Mouse (Mus musculus): ENCODE data around the gene Eda. TPM values are rescaled to one million over a fixed set of nuclear protein-coding genes. Genes with fewer than 3 reads are reported as not detected.
"Not testable (repeated sequence)": the region's sequence is repeated elsewhere in the genome, so short reads cannot be mapped to it uniquely, and the experiment has no call there.

The Eda gene
- polyA plus RNA-seq, 2 experiments: 0.52 to 0.75 TPM

DNA sequence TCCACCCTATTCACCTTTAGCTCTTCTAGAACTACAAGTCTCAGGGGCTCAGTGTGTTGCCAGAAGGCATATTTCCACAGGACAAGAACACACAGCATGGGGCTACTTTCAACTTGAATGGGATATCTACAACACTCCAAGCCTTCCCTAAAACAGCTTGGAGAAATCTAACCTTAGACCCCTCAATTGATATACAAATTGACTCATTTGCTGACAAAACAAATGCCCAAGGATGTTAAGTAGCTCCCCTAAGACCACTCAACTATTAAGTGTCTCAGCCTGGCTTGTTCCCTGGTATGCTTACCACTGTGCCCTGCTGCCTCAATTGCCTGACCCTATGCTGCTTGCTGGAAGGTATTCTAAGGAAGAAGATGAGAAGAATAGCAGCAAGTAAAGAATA, 425.5 kb downstream of the Eda start:
- no peaks in the 10 kb centered on the region for H3K36me3 ChIP-seq (replicated peaks; ENCODE audit: control insufficient read depth, insufficient read depth, low read depth)
- ATAC-seq (ENCODE audit: insufficient read depth) (no peak), DNase-seq (ENCODE audit: low read depth in 3 of 3, low spot score in 3 of 3) (no peak)
- H3K4me2 ChIP-seq (ENCODE audit: low read depth): no peak overlapping the region
- no peaks in the 10 kb centered on the region for H3K9me3 ChIP-seq (ENCODE audit: control insufficient read depth, low read length)
- TF ChIP-seq CTCF (IDR thresholded peaks at IDR 0.05; ENCODE audit: low read depth) (no peak), EP300 (IDR thresholded peaks at IDR 0.05; ENCODE audit: low read depth) (no peak)
- H3K9ac ChIP-seq (replicated peaks): no peak overlapping the region
- no peaks in the 10 kb centered on the region for H3K27me3 ChIP-seq (ENCODE audit: control insufficient read depth, insufficient read depth, low read length)
- H3K4me3 ChIP-seq (ENCODE audit: insufficient read depth in 1 of 2, low read depth in 2 of 2, low read length in 2 of 2): no peak overlapping the region
- no peak overlapping the region for H3K27ac ChIP-seq
- H3K4me1 ChIP-seq (replicated peaks; ENCODE audit: control insufficient read depth in 2 of 2, insufficient read depth in 2 of 2, low read length in 1 of 2): no peaks in the 10 kb centered on the region

DNA sequence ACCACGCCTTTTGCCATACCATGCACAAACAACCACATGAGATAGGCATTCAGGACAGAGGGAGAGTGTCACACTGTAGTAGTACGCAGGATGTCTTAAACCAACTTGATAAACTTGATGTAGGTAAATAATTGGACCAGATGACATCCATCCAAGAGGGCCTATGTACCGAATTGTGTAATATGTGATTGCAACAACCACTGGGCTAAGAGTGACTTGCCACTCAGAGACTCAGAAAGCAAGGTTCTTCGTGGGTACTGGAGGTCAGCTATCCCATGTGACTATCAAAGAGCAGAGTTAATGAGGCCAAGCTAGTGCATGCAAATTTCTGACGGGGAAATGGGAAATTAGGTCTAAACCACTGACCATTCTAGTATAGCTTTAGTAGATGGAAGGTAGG, 426.3 kb downstream of the Eda start:
- no peaks in the 10 kb centered on the region for H3K4me1 ChIP-seq (replicated peaks; ENCODE audit: control insufficient read depth in 2 of 2, insufficient read depth in 2 of 2, low read length in 1 of 2)
- no peaks in the 10 kb centered on the region for H3K36me3 ChIP-seq (replicated peaks; ENCODE audit: control insufficient read depth, insufficient read depth, low read depth)
- no peak overlapping the region for H3K9ac ChIP-seq (replicated peaks)
- no peak overlapping the region for H3K4me3 ChIP-seq (ENCODE audit: insufficient read depth in 1 of 2, low read depth in 2 of 2, low read length in 2 of 2)
- no peaks in the 10 kb centered on the region for H3K27me3 ChIP-seq (ENCODE audit: control insufficient read depth, insufficient read depth, low read length)
- no peak overlapping the region for H3K27ac ChIP-seq
- no peak overlapping the region for H3K4me2 ChIP-seq (ENCODE audit: low read depth)
- ATAC-seq (ENCODE audit: insufficient read depth) (no peak), DNase-seq (ENCODE audit: low read depth in 3 of 3, low spot score in 3 of 3) (no peak)
- 52% methylated on average over 5 of the region's 5 CpGs for WGBS (ENCODE audit: insufficient replicate concordance)
- no peaks in the 10 kb centered on the region for H3K9me3 ChIP-seq (ENCODE audit: control insufficient read depth, low read length)
- TF ChIP-seq CTCF (IDR thresholded peaks at IDR 0.05; ENCODE audit: low read depth): no peak
- no peak for TF ChIP-seq EP300 (IDR thresholded peaks at IDR 0.05; ENCODE audit: low read depth)

DNA sequence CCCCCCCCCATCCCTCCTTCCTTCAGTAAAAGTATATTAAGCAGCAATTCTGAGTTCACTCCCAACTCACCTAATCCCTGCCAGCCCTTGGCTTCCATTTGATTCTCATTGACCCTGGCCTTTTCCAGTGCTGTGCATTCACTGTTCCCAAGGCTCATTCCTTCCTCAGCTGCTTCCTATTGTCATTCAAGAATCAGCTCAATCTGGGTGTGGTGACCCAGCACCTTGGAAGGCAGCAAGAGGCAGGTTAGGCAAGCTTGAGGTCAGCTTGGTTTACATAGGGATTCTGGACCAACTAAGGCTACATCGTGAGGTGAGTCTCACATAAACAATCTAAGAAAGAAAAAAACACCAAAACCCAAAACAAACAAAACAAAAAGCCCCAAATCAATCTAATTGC, 433.8 kb downstream of the Eda start:
- H3K4me2 ChIP-seq (ENCODE audit: low read depth): no peak overlapping the region
- no peaks in the 10 kb centered on the region for H3K36me3 ChIP-seq (replicated peaks; ENCODE audit: control insufficient read depth, insufficient read depth, low read depth)
- no peaks in the 10 kb centered on the region for H3K9me3 ChIP-seq (ENCODE audit: control insufficient read depth, low read length)
- no peak for TF ChIP-seq CTCF (IDR thresholded peaks at IDR 0.05; ENCODE audit: low read depth)
- TF ChIP-seq EP300 (IDR thresholded peaks at IDR 0.05; ENCODE audit: low read depth): no peak
- H3K4me3 ChIP-seq (ENCODE audit: insufficient read depth in 1 of 2, low read depth in 2 of 2, low read length in 2 of 2): no peak overlapping the region
- WGBS (ENCODE audit: insufficient replicate concordance): 50% methylated on average over 1 of the region's 1 CpGs
- H3K27ac ChIP-seq: no peak overlapping the region
- H3K27me3 ChIP-seq (ENCODE audit: control insufficient read depth, insufficient read depth, low read length): no peaks in the 10 kb centered on the region
- H3K9ac ChIP-seq (replicated peaks): no peak overlapping the region
- H3K4me1 ChIP-seq (replicated peaks; ENCODE audit: control insufficient read depth in 2 of 2, insufficient read depth in 2 of 2, low read length in 1 of 2): no peaks in the 10 kb centered on the region
- DNase-seq (ENCODE audit: low read depth in 3 of 3, low spot score in 3 of 3) (no peak), ATAC-seq (ENCODE audit: insufficient read depth) (no peak)

DNA sequence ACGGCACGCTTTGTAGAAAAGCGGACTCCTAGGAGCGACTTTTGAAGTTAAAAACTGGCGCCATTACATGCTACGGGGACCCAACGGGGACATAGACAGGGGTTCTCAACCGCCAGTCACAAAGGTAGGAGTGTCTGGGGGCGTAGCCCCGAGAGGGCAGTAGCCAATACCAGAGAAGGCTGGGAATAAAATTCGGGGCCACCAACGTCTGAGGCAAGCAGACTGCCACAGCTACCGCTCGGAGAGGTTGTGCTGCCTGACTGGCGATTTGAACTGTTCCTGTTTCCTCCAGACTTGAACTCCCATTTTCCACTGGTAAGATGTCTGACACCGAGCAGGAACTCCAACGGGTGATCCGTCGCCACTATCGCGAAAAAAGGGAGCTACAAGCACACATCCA, 453.3 kb downstream of the Eda start, which contains the start of gene Otud6a:
Gene Otud6a, plus strand, starts transcription at position 321 of the 400 bp plus-strand sequence.
- Histone ChIP-seq H3K4me3 (ENCODE audit: insufficient read depth in 1 of 2, low read depth in 2 of 2, low read length in 2 of 2) (no peak within 1 kb of the TSS), H3K36me3 (replicated peaks; ENCODE audit: control insufficient read depth, insufficient read depth, low read depth) (no peaks in the 10 kb centered on the region), H3K4me1 (replicated peaks; ENCODE audit: control insufficient read depth in 2 of 2, insufficient read depth in 2 of 2, low read length in 1 of 2) (no peaks in the 10 kb centered on the region), H3K9ac (replicated peaks) (no peak within 1 kb of the TSS), H3K4me2 (ENCODE audit: low read depth) (no peak within 1 kb of the TSS), H3K27ac (no peak within 1 kb of the TSS), H3K27me3 (ENCODE audit: control insufficient read depth, insufficient read depth, low read length) (no peaks in the 10 kb centered on the region; the same call in 1 of the 2 replicates), H3K9me3 (ENCODE audit: control insufficient read depth, low read length) (no peaks in the 10 kb centered on the region)
- no peak for DNase-seq (ENCODE audit: low read depth in 3 of 3, low spot score in 3 of 3)
- TF ChIP-seq CTCF (IDR thresholded peaks at IDR 0.05; ENCODE audit: low read depth) (no peak), EP300 (IDR thresholded peaks at IDR 0.05; ENCODE audit: low read depth) (no peak)
- 82% methylated on average over 21 of the region's 21 CpGs for WGBS (ENCODE audit: insufficient replicate concordance)
- no peak for ATAC-seq (ENCODE audit: insufficient read depth)

DNA sequence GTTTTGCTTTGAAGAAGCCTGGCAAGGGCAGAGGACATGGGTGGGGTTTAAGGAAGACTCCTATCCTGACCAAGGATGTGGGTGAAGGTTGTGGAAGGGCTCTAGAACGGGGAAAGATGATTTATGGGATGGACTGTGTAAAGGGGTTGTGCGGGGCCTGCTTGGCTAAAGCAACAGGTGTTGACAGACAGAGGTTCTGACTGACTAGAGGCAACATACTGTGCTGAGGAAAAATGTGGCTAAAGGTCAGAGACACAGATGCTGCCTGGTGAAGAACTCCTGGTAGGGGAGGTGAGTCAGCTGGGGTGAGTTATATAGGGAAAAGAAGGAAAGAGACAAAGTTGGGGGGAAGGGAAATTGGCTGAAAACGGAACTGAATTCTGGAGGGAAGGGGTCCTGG, 456.9 kb downstream of the Eda start:
- no peak for TF ChIP-seq EP300 (IDR thresholded peaks at IDR 0.05; ENCODE audit: low read depth)
- no peak for TF ChIP-seq CTCF (IDR thresholded peaks at IDR 0.05; ENCODE audit: low read depth)
- Histone ChIP-seq H3K9me3 (ENCODE audit: control insufficient read depth, low read length) (no peaks in the 10 kb centered on the region), H3K4me1 (replicated peaks; ENCODE audit: control insufficient read depth in 2 of 2, insufficient read depth in 2 of 2, low read length in 1 of 2) (no peaks in the 10 kb centered on the region), H3K36me3 (replicated peaks; ENCODE audit: control insufficient read depth, insufficient read depth, low read depth) (no peaks in the 10 kb centered on the region), H3K4me3 (ENCODE audit: insufficient read depth in 1 of 2, low read depth in 2 of 2, low read length in 2 of 2) (no peak overlapping the region), H3K27ac (no peak overlapping the region), H3K9ac (replicated peaks) (no peak overlapping the region), H3K4me2 (ENCODE audit: low read depth) (no peak overlapping the region), H3K27me3 (ENCODE audit: control insufficient read depth, insufficient read depth, low read length) (no peaks in the 10 kb centered on the region)
- no peak for ATAC-seq (ENCODE audit: insufficient read depth)
- DNase-seq (ENCODE audit: low read depth in 3 of 3, low spot score in 3 of 3): no peak
- WGBS (ENCODE audit: insufficient replicate concordance): 44% methylated on average over 3 of the region's 3 CpGs

DNA sequence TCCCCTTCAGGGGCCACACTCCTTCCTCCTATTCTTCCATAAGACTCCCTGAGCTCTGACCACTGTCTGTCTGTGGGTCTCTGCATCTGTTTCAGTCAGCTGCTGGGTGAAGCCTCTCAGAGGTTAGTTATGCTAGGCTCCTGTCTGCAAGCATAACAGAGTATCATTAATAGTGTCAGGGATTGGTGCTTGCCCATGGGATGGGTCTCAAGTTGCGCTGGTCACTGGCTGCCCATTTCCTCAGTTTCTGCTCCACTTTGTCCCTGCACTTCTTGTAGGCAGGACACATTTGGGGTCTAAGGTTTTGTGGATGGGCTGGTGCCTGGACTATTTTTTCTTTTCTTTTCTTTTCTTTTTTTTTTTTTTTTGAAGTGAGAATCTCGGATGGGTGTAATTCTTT, 467.2 kb downstream of the Eda start, which contains the start of gene Awat2:
Gene Awat2, minus strand, starts transcription at position 101 of the 400 bp plus-strand sequence.
- not testable (repeated sequence) for H3K4me2 ChIP-seq (ENCODE audit: low read depth); H3K27ac ChIP-seq; H3K4me3 ChIP-seq (ENCODE audit: insufficient read depth in 1 of 2, low read depth in 2 of 2, low read length in 2 of 2); H3K9me3 ChIP-seq (ENCODE audit: control insufficient read depth, low read length); DNase-seq (ENCODE audit: low read depth in 3 of 3, low spot score in 3 of 3); H3K9ac ChIP-seq (replicated peaks); ATAC-seq (ENCODE audit: insufficient read depth); H3K36me3 ChIP-seq (replicated peaks; ENCODE audit: control insufficient read depth, insufficient read depth, low read depth); H3K4me1 ChIP-seq (replicated peaks; ENCODE audit: control insufficient read depth in 2 of 2, insufficient read depth in 2 of 2, low read length in 1 of 2); H3K27me3 ChIP-seq (ENCODE audit: control insufficient read depth, insufficient read depth, low read length)
- WGBS (ENCODE audit: insufficient replicate concordance): 76% methylated on average over 2 of the region's 2 CpGs

All from liver, embryonic 14.5 days (tissue).